Mouse (Mus musculus): Measurements from ENCODE around the gene Golt1b. TPM values are rescaled to one million over a fixed set of nuclear protein-coding genes. Genes with fewer than 3 reads are reported as not detected.

The Golt1b gene
- polyA plus RNA-seq, 1 experiment from 2014 or later = 93.3 TPM

DNA sequence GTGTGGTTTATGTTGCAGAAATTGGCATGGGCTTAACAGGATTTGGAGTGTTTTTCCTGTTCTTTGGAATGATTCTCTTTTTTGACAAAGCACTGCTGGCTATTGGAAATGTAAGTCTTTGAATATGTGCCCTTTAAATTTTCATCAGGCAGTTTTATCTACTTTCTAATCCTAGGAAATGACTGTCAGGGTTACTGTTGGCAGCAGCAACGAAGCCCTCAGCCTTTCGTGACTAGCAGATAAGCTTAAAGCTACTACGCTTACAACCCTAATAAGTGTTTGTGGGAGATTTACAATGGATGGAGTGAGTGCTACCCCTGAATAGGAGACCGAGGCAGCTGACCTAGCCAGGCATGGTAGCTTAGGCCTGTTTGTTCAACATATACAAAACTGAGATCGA is 5.3 kb downstream of the Golt1b start:
- DNase-seq (ENCODE audit: low spot score) (no peak), ATAC-seq (replicated peaks; ENCODE audit: low FRiP score, low TSS enrichment, low read depth) (no peak)
- no peak overlapping the region for H3K4me3 ChIP-seq (ENCODE audit: low read depth, low read length)
- 80% methylated on average over 5 of the region's 5 CpGs for WGBS
- peaks cover 37% of the 10 kb centered on the region for H3K36me3 ChIP-seq (ENCODE audit: control insufficient read depth, insufficient read depth, low read length)
- H3K4me2 ChIP-seq (ENCODE audit: low read length) = no peak overlapping the region
- H3K9me3 ChIP-seq (ENCODE audit: control insufficient read depth, low read length) = no peaks in the 10 kb centered on the region
- H3K27ac ChIP-seq (ENCODE audit: low read depth) = no peak overlapping the region
- H3K27me3 ChIP-seq (replicated peaks; ENCODE audit: control insufficient read depth, insufficient read depth, low read length) = no peaks in the 10 kb centered on the region
- H3K9ac ChIP-seq (ENCODE audit: low read length) = no peak overlapping the region
- H3K4me1 ChIP-seq (replicated peaks; ENCODE audit: control insufficient read depth, insufficient read depth, low read length) = peaks cover 8% of the 10 kb centered on the region

DNA sequence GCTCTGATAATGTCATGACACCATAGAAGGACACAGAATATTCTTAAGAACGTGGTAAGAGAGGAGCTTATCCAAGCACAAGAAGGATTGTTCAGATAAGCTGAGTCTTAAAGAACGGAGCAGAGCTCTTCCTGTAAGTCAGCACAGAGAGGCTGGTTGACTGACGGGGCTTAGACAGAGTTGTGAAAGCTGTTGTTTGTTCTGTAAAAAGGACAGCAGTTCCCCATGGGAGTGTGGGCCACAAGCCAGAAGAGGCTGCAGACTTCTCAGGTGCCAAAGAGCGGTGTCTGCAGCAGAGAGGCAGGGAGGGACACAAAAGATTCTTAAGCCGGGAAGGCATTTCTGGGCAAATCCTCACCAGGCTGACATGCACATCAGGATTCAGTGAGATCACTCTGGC is 7.6 kb downstream of the Golt1b start:
- 91% methylated on average over 5 of the region's 5 CpGs for WGBS
- H3K36me3 ChIP-seq (ENCODE audit: control insufficient read depth, insufficient read depth, low read length) = peaks cover 37% of the 10 kb centered on the region
- H3K4me2 ChIP-seq (ENCODE audit: low read length) = no peak overlapping the region
- no peaks in the 10 kb centered on the region for H3K9me3 ChIP-seq (ENCODE audit: control insufficient read depth, low read length)
- no peaks in the 10 kb centered on the region for H3K4me1 ChIP-seq (replicated peaks; ENCODE audit: control insufficient read depth, insufficient read depth, low read length)
- H3K27ac ChIP-seq (ENCODE audit: low read depth) = no peak overlapping the region
- H3K4me3 ChIP-seq (ENCODE audit: low read depth, low read length) = no peak overlapping the region
- no peak overlapping the region for H3K9ac ChIP-seq (ENCODE audit: low read length)
- DNase-seq (ENCODE audit: low spot score) = no peak
- no peak for ATAC-seq (replicated peaks; ENCODE audit: low FRiP score, low TSS enrichment, low read depth)
- H3K27me3 ChIP-seq (replicated peaks; ENCODE audit: control insufficient read depth, insufficient read depth, low read length) = no peaks in the 10 kb centered on the region

GRCm38 (mm10) chr6:142395756-142396155 is 8.7 kb downstream of the Golt1b start:
- Histone ChIP-seq H3K4me3 (ENCODE audit: low read depth, low read length) (no peak overlapping the region), H3K4me1 (replicated peaks; ENCODE audit: control insufficient read depth, insufficient read depth, low read length) (no peaks in the 10 kb centered on the region), H3K4me2 (ENCODE audit: low read length) (no peak overlapping the region), H3K27ac (ENCODE audit: low read depth) (no peak overlapping the region), H3K9ac (ENCODE audit: low read length) (no peak overlapping the region), H3K36me3 (ENCODE audit: control insufficient read depth, insufficient read depth, low read length) (peaks cover 45% of the 10 kb centered on the region), H3K27me3 (replicated peaks; ENCODE audit: control insufficient read depth, insufficient read depth, low read length) (no peaks in the 10 kb centered on the region), H3K9me3 (ENCODE audit: control insufficient read depth, low read length) (no peaks in the 10 kb centered on the region)
- 92% methylated on average over 6 of the region's 6 CpGs for WGBS
- no peak for ATAC-seq (replicated peaks; ENCODE audit: low FRiP score, low TSS enrichment, low read depth)
- DNase-seq (ENCODE audit: low spot score) = no peak

- ATAC-seq (replicated peaks; ENCODE audit: low FRiP score, low TSS enrichment, low read depth) = no peak
- Histone ChIP-seq H3K4me1 (replicated peaks; ENCODE audit: control insufficient read depth, insufficient read depth, low read length) (peaks cover 4% of the 10 kb centered on the region; the same call in 1 of the 2 replicates), H3K4me3 (ENCODE audit: low read depth, low read length) (no peak overlapping the region), H3K4me2 (ENCODE audit: low read length) (no peak overlapping the region), H3K9me3 (ENCODE audit: control insufficient read depth, low read length) (no peaks in the 10 kb centered on the region), H3K27me3 (replicated peaks; ENCODE audit: control insufficient read depth, insufficient read depth, low read length) (peaks cover 31% of the 10 kb centered on the region), H3K9ac (ENCODE audit: low read length) (no peak overlapping the region), H3K36me3 (ENCODE audit: control insufficient read depth, insufficient read depth, low read length) (no peaks in the 10 kb centered on the region), H3K27ac (ENCODE audit: low read depth) (no peak overlapping the region)
- WGBS = 33% methylated on average over 1 of the region's 1 CpGs
- no peak for DNase-seq (ENCODE audit: low spot score)
These were observed 24.1 kb downstream of the Golt1b start for GRCm38 (mm10) chr6:142411140-142411539.

DNA sequence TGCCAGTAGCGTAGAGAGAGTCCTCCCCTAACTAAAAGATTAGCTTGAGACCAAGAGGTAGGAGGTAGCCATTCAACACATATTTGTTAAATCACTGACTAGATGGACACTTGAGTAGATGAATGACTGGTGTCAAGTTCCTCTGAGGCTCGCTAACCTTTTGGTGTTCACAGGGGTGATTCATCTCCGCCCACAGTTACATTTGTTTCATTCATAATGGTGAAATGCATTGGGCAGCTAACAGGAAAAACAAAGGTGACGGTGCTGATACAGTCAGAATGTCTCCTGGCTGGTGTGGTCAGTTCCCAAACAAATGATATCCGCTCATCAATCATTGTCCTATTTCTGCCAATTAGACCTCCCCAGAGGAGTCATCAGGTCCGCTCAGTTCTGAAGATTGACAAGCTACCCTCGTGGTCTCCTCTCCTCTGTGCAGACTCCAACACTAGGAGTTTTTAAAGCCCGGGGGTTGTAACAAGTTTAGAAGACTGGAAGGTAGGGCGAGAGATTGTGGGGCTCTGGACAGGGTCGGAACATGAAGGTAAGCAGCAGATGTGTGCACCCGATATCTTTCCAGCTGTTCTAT is 26.0 kb downstream of the Golt1b start, which contains the start of gene Spx:
Spx (plus strand) TSS at position 536 of the 586 bp plus-strand sequence.
- Histone ChIP-seq H3K27me3 (replicated peaks; ENCODE audit: control insufficient read depth, insufficient read depth, low read length) (peaks cover 31% of the 10 kb centered on the region), H3K4me1 (replicated peaks; ENCODE audit: control insufficient read depth, insufficient read depth, low read length) (peaks cover 4% of the 10 kb centered on the region; the same call in 1 of the 2 replicates), H3K4me3 (ENCODE audit: low read depth, low read length) (no peak within 1 kb of the TSS), H3K27ac (ENCODE audit: low read depth) (no peak within 1 kb of the TSS), H3K4me2 (ENCODE audit: low read length) (peak within 1 kb of the TSS; percentile 54; the same call in 1 of the 2 replicates), H3K36me3 (ENCODE audit: control insufficient read depth, insufficient read depth, low read length) (no peaks in the 10 kb centered on the region), H3K9me3 (ENCODE audit: control insufficient read depth, low read length) (no peaks in the 10 kb centered on the region), H3K9ac (ENCODE audit: low read length) (no peak within 1 kb of the TSS)
- no peak for DNase-seq (ENCODE audit: low spot score)
- ATAC-seq (replicated peaks; ENCODE audit: low FRiP score, low TSS enrichment, low read depth) = no peak
- 63% methylated on average over 11 of the region's 11 CpGs for WGBS

GRCm38 (mm10) chr6:142413845-142414244 is 26.8 kb downstream of the Golt1b start:
- H3K4me2 ChIP-seq (ENCODE audit: low read length) = no peak overlapping the region
- no peak overlapping the region for H3K9ac ChIP-seq (ENCODE audit: low read length)
- H3K27me3 ChIP-seq (replicated peaks; ENCODE audit: control insufficient read depth, insufficient read depth, low read length) = peaks cover 31% of the 10 kb centered on the region
- no peak for DNase-seq (ENCODE audit: low spot score)
- peaks cover 4% of the 10 kb centered on the region; the same call in 1 of the 2 replicates for H3K4me1 ChIP-seq (replicated peaks; ENCODE audit: control insufficient read depth, insufficient read depth, low read length)
- no peaks in the 10 kb centered on the region for H3K9me3 ChIP-seq (ENCODE audit: control insufficient read depth, low read length)
- ATAC-seq (replicated peaks; ENCODE audit: low FRiP score, low TSS enrichment, low read depth) = no peak
- H3K36me3 ChIP-seq (ENCODE audit: control insufficient read depth, insufficient read depth, low read length) = no peaks in the 10 kb centered on the region
- 7% methylated on average over 12 of the region's 12 CpGs for WGBS
- no peak overlapping the region for H3K4me3 ChIP-seq (ENCODE audit: low read depth, low read length)
- no peak overlapping the region for H3K27ac ChIP-seq (ENCODE audit: low read depth)

GRCm38 (mm10) chr6:142414597-142414996 is 27.6 kb downstream of the Golt1b start:
- Histone ChIP-seq H3K36me3 (ENCODE audit: control insufficient read depth, insufficient read depth, low read length) (no peaks in the 10 kb centered on the region), H3K9me3 (ENCODE audit: control insufficient read depth, low read length) (no peaks in the 10 kb centered on the region), H3K27ac (ENCODE audit: low read depth) (no peak overlapping the region), H3K4me2 (ENCODE audit: low read length) (peak overlapping the region; percentile 54), H3K4me3 (ENCODE audit: low read depth, low read length) (peak overlapping the region; percentile 28), H3K9ac (ENCODE audit: low read length) (no peak overlapping the region), H3K27me3 (replicated peaks; ENCODE audit: control insufficient read depth, insufficient read depth, low read length) (peaks cover 31% of the 10 kb centered on the region), H3K4me1 (replicated peaks; ENCODE audit: control insufficient read depth, insufficient read depth, low read length) (peaks cover 4% of the 10 kb centered on the region; the same call in 1 of the 2 replicates)
- WGBS = 1% methylated on average over 20 of the region's 24 CpGs
- 0 out of 2 replicates have a peak, but pooled peaks have one; percentile 36 for ATAC-seq (replicated peaks; ENCODE audit: low FRiP score, low TSS enrichment, low read depth)
- DNase-seq (ENCODE audit: low spot score) = peak; percentile 60

- H3K27ac ChIP-seq (ENCODE audit: low read depth) = no peak overlapping the region
- H3K4me1 ChIP-seq (replicated peaks; ENCODE audit: control insufficient read depth, insufficient read depth, low read length) = no peaks in the 10 kb centered on the region; the same call in 1 of the 2 replicates
- no peak overlapping the region for H3K4me3 ChIP-seq (ENCODE audit: low read depth, low read length)
- H3K4me2 ChIP-seq (ENCODE audit: low read length) = no peak overlapping the region
- WGBS = 80% methylated on average over 7 of the region's 7 CpGs
- no peaks in the 10 kb centered on the region for H3K9me3 ChIP-seq (ENCODE audit: control insufficient read depth, low read length)
- DNase-seq (ENCODE audit: low spot score) (no peak), ATAC-seq (replicated peaks; ENCODE audit: low FRiP score, low TSS enrichment, low read depth) (no peak)
- no peaks in the 10 kb centered on the region for H3K36me3 ChIP-seq (ENCODE audit: control insufficient read depth, insufficient read depth, low read length)
- H3K9ac ChIP-seq (ENCODE audit: low read length) = no peak overlapping the region
- H3K27me3 ChIP-seq (replicated peaks; ENCODE audit: control insufficient read depth, insufficient read depth, low read length) = no peaks in the 10 kb centered on the region
These were observed 38.0 kb downstream of the Golt1b start for GRCm38 (mm10) chr6:142424976-142425375.

- Histone ChIP-seq H3K9me3 (ENCODE audit: control insufficient read depth, low read length) (no peaks in the 10 kb centered on the region), H3K4me1 (replicated peaks; ENCODE audit: control insufficient read depth, insufficient read depth, low read length) (no peaks in the 10 kb centered on the region; the same call in 1 of the 2 replicates), H3K9ac (ENCODE audit: low read length) (no peak overlapping the region), H3K4me2 (ENCODE audit: low read length) (no peak overlapping the region), H3K27me3 (replicated peaks; ENCODE audit: control insufficient read depth, insufficient read depth, low read length) (no peaks in the 10 kb centered on the region), H3K4me3 (ENCODE audit: low read depth, low read length) (no peak overlapping the region), H3K27ac (ENCODE audit: low read depth) (no peak overlapping the region), H3K36me3 (ENCODE audit: control insufficient read depth, insufficient read depth, low read length) (no peaks in the 10 kb centered on the region)
- no peak for ATAC-seq (replicated peaks; ENCODE audit: low FRiP score, low TSS enrichment, low read depth)
- DNase-seq (ENCODE audit: low spot score) = no peak
These were observed 42.1 kb downstream of the Golt1b start for GRCm38 (mm10) chr6:142429072-142429471.

All from intestine, embryonic 14.5 days (tissue).